Mouse (Mus musculus) forebrain, embryonic 12.5 days (tissue): ENCODE results near the gene Rrp7a. TPM values are rescaled to one million over a fixed set of nuclear protein-coding genes. Genes with fewer than 3 reads are reported as not detected.

ENCODE experiments used
- ATAC-seq: fragments of 200-750 bp; cut with Nextera tagmentation; 2 replicates; pipeline ENCODE4 v1.8.0; 2017; ENCODE audit warnings: moderate TSS enrichment; ENCODE audit not compliant: low FRiP score
- H3K27ac ChIP-seq: fragments of 300-500 bp; sonication (generic); 2 replicates; pipeline ENCODE4 v1.5.1; 2016; ENCODE audit warnings: mild to moderate bottlenecking
- H3K27me3 ChIP-seq: fragments of 300-500 bp; sonication (generic); 2 replicates; pipeline ENCODE4 v1.6.1; 2016; ENCODE audit warnings: mild to moderate bottlenecking
- H3K36me3 ChIP-seq: fragments of 300-500 bp; sonication (generic); replicated peaks from 2 replicates; pipeline ENCODE4 v1.6.1; 2016; ENCODE audit warnings: mild to moderate bottlenecking
- H3K4me1 ChIP-seq: fragments of 300-500 bp; sonication (generic); 2 replicates; pipeline ENCODE4 v1.6.1; 2016
- H3K4me2 ChIP-seq: fragments of 300-500 bp; sonication (generic); 2 replicates; pipeline ENCODE4 v1.6.1; 2016; ENCODE audit warnings: mild to moderate bottlenecking, moderate library complexity
- H3K4me3 ChIP-seq: fragments of 300-500 bp; sonication (generic); replicated peaks from 2 replicates; pipeline ENCODE4 v1.5.1; 2016; ENCODE audit warnings: mild to moderate bottlenecking
- H3K9ac ChIP-seq: fragments of 300-500 bp; sonication (generic); 2 replicates; pipeline ENCODE4 v1.6.1; 2016; ENCODE audit warnings: mild to moderate bottlenecking
- H3K9me3 ChIP-seq: fragments of 300-500 bp; sonication (generic); 2 replicates; pipeline ENCODE4 v1.6.1; 2016
- WGBS: fragments of 180-500 bp; shearing (Covaris S2); methylation state at CpG from one replicate; pipeline ENCODE4 v1.1.7; 2016; 5-methylcytosine and 5-hydroxymethylcytosine counted together
- polyA plus RNA-seq: library from polyadenylated mRNA; unstranded; fragments of >200 nt; fragmentation: Nextera tagmentation; extraction: Ambion mirVana; gene quantifications from 2 replicates; pipeline ENCODE4 v1.2.1, GENCODE M21; 2016

The Rrp7a gene
- polyA plus RNA-seq, 1 experiment from 2014 or later = 64.8 TPM

DNA sequence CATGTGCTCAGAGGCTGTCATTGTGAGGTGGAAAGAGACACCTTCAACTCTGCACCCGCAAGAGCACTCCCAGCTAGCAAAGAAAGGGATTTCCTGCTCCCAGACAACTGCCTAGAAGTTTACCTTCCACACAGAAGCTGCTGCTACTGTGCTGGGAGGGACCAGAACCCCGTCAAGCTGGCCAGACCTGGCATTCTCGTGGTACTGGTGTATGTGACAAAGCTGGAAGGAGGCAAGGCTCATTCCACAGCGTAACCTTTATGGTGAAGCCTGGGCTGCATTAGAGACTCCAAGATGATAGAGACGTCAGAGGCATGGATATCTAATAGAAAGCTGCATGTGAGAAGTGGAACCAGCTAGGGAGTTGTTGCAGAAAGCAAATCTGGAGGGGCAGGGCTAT is 2.0 kb upstream of the Rrp7a start:
- no peak for ATAC-seq
- H3K4me2 ChIP-seq = no peak overlapping the region
- H3K36me3 ChIP-seq = peaks cover 52% of the 10 kb centered on the region
- no peaks in the 10 kb centered on the region for H3K9me3 ChIP-seq
- H3K4me1 ChIP-seq = peaks cover 17% of the 10 kb centered on the region
- WGBS = 77% methylated on average over 5 of the region's 5 CpGs
- 0 out of 2 replicates have a peak overlapping the region, but pooled peaks have one; percentile 38 for H3K27ac ChIP-seq
- no peaks in the 10 kb centered on the region for H3K27me3 ChIP-seq
- no peak overlapping the region for H3K4me3 ChIP-seq
- no peak overlapping the region for H3K9ac ChIP-seq

DNA sequence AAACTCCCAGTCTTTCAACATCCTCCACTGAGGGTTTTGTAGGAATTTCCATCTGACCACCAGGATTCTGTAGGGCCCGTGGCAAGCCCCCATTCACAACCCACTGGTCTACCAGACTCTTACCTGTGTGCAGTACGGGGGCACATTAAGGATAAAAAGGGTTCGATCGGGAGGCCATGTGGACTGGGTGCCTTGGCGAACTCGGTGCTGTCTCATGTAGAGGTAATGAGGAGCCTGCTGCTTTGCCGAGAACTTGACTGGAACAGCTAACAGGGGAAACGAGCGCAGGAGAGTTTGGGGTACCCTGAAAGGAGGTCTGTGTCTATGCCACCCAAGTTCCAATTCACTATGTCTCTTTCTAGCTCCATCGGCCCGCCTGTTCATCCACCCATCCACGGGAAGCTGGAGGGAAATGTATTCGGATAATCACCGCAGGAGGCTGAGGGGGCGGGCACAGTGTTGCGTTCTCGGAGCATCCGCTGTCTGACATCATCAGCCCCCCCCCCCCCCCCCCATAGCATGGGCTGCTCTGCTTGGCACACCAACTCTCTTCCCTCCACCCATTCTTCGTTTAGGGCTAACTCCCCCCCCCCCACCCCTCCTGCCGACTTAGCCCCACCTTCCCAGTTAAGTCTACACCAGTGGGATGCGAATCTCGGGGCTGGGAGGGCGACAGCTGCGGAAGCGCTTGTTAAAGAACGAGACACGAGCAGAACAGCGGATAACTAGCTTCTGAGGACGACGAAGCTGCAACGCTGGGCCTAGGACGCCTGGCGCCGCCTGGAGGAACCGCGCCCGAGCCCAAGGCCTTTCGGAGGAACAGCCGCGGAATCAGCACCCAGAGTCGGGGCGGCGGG is 664 bp downstream of the Rrp7a start:
- 4% methylated on average over 42 of the region's 43 CpGs for WGBS
- peak overlapping the region; percentile 69 for H3K9ac ChIP-seq
- H3K9me3 ChIP-seq = no peaks in the 10 kb centered on the region
- H3K4me3 ChIP-seq = peak overlapping the region; percentile 81
- no peaks in the 10 kb centered on the region for H3K27me3 ChIP-seq
- ATAC-seq = peak; percentile 58
- peak overlapping the region; percentile 85 for H3K4me2 ChIP-seq
- peaks cover 16% of the 10 kb centered on the region for H3K4me1 ChIP-seq
- H3K36me3 ChIP-seq = peaks cover 50% of the 10 kb centered on the region
- peak overlapping the region; percentile 68 for H3K27ac ChIP-seq

DNA sequence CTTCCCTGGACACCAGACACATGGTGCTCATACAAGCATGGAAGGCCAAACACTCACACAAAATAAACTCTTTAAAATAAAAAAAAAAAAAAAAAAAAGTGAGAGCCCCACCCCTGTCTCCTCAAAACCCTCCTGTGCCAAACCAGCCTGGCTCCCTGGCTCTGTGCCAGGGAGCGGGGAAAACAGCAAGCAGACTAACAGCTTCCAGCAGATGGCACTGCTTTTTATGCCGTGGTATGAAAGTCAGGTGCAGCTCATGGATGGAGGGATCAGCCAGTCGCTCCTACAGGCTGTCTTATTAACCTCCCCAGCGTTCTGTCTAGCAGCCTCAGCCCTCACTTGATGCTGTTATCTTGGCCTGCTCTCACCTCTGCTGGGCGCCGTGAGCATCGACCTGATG is 4.2 kb downstream of the Rrp7a start:
- no peaks in the 10 kb centered on the region for H3K9me3 ChIP-seq
- no peaks in the 10 kb centered on the region for H3K27me3 ChIP-seq
- no peak for ATAC-seq
- no peak overlapping the region for H3K4me2 ChIP-seq
- WGBS = 63% methylated on average over 7 of the region's 7 CpGs
- no peak overlapping the region for H3K27ac ChIP-seq
- no peak overlapping the region for H3K9ac ChIP-seq
- no peak overlapping the region for H3K4me3 ChIP-seq
- H3K4me1 ChIP-seq = peaks cover 25% of the 10 kb centered on the region
- H3K36me3 ChIP-seq = peaks cover 60% of the 10 kb centered on the region

DNA sequence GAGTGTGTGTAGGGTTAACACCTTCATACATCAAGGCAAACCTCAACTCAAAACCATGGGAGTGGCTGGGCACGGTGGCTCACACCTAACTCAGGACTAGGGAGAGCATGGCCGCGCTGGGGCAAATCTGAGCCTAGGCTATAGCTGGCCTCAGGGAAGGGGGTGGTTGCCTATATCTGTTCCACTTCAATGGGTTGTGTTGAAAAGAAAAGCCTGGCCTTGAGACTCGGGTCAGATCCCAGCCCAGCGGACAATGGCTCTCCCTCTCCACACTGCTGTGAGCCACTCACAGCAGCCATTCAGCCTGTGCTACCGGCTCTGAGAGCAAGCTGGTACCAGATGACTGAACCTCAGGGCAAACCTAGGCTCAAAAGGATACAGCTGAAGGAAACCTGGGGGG is 7.5 kb downstream of the Rrp7a start:
- ATAC-seq = 0 out of 2 replicates have a peak, but pooled peaks have one; percentile 9
- H3K36me3 ChIP-seq = peaks cover 56% of the 10 kb centered on the region

DNA sequence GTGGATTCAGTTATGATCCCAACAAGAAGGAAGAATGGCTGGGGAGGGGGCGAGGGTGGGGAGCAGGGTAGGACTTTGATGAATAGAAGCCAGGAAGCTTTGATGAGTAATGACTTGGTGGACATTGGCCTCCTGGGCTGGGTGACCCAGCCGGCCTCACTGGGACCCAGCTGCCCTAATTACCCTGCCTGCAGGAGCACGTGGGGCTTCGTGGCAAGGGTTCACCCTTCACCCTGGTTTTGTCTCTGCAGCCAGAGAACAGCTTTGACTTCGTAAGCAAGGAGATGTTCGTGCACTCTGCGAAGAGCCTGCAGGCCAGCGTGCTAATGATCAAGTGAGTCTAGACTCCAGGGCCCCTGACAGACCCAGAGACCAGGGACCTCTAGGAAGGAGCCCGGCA is 8.5 kb downstream of the Rrp7a start:
- Histone ChIP-seq H3K36me3 (peaks cover 48% of the 10 kb centered on the region), H3K4me1 (peaks cover 23% of the 10 kb centered on the region), H3K27ac (no peak overlapping the region), H3K4me3 (no peak overlapping the region), H3K27me3 (no peaks in the 10 kb centered on the region), H3K9me3 (no peaks in the 10 kb centered on the region), H3K9ac (no peak overlapping the region), H3K4me2 (no peak overlapping the region)
- no peak for ATAC-seq
- 81% methylated on average over 9 of the region's 9 CpGs for WGBS

More for the DNA sequence above, 7.5 kb downstream of the Rrp7a start:
- peaks cover 23% of the 10 kb centered on the region for H3K4me1 ChIP-seq
- H3K9me3 ChIP-seq = no peaks in the 10 kb centered on the region
- H3K9ac ChIP-seq = no peak overlapping the region
- WGBS = 39% methylated on average over 6 of the region's 6 CpGs
- no peak overlapping the region for H3K4me3 ChIP-seq
- H3K27ac ChIP-seq = no peak overlapping the region
- no peak overlapping the region for H3K4me2 ChIP-seq
- no peaks in the 10 kb centered on the region for H3K27me3 ChIP-seq

DNA sequence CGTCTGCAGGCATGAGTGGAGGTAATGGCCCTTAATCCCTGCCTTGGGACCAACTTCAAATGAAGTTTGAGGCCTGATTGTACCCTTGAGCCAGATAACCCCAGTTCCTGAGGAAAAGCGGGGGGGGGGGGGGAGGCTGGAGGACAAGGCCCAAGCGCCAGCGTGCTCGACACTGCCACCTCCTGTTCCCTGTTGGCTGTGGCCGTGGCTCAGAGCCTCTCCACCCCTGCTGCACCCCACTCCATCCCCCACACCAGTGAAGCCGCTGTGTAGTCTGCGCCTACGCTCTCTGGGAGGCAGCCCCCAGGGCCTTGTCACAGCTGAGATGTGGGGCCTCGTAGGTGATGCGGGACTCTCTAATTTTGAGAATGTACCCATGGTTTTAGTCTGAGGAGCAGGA is 9.7 kb downstream of the Rrp7a start:
- H3K36me3 ChIP-seq = peaks cover 38% of the 10 kb centered on the region
- peaks cover 23% of the 10 kb centered on the region for H3K4me1 ChIP-seq
- H3K9me3 ChIP-seq = no peaks in the 10 kb centered on the region
- peak; percentile 65; the same call in 1 of the 2 replicates for ATAC-seq
- WGBS = 9% methylated on average over 11 of the region's 11 CpGs
- H3K27ac ChIP-seq = no peak overlapping the region
- no peak overlapping the region for H3K4me2 ChIP-seq
- no peak overlapping the region for H3K9ac ChIP-seq
- H3K4me3 ChIP-seq = no peak overlapping the region
- no peaks in the 10 kb centered on the region for H3K27me3 ChIP-seq

DNA sequence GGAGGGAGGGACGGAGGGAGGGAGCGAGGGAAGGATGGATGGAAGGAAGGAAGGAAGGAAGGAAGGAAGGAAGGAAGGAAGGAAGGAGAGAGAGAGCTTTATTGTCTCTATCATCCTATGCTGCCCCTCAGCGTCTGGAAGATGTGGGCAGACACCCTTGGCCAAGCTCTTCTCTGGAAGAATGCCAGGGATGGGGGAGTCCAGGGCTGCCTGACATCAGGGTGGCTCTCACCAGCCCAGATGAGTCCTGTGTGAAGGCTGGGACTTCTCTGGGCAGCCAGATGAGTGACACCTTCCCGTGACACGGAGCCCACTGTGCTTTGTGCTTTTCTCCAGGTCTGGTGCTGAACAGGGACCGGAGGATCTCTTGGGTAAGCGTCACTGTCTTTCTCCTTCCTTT is 10.7 kb downstream of the Rrp7a start:
- WGBS = 87% methylated on average over 7 of the region's 7 CpGs
- Histone ChIP-seq H3K27me3 (no peaks in the 10 kb centered on the region), H3K9ac (no peak overlapping the region), H3K4me1 (peaks cover 29% of the 10 kb centered on the region), H3K36me3 (peaks cover 28% of the 10 kb centered on the region), H3K4me2 (no peak overlapping the region), H3K27ac (no peak overlapping the region), H3K4me3 (no peak overlapping the region), H3K9me3 (no peaks in the 10 kb centered on the region)
- no peak for ATAC-seq

DNA sequence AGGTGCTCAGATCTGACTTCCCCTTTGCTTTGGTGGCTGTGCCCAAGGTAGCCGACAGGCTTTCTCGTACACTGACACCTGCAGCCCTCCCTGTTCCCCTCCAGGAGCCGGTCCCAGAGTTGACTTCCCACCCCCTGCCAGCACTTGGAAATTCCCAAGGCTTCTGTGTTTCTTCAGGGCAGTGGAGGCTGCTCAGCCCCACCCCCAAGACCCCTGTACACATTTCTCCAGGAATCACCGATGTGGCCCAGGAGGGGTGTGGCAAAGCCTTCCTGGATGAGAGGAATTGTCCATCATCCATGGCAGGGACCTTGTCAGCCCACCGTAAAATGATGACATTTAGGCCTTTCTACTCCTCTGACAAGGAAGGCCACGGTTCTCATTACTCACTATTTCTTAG is 11.3 kb downstream of the Rrp7a start:
- Histone ChIP-seq H3K4me2 (no peak overlapping the region), H3K4me1 (peaks cover 31% of the 10 kb centered on the region), H3K9me3 (no peaks in the 10 kb centered on the region), H3K9ac (no peak overlapping the region), H3K4me3 (no peak overlapping the region), H3K27ac (no peak overlapping the region), H3K27me3 (no peaks in the 10 kb centered on the region), H3K36me3 (peaks cover 22% of the 10 kb centered on the region)
- no peak for ATAC-seq
- WGBS = 66% methylated on average over 6 of the region's 6 CpGs

DNA sequence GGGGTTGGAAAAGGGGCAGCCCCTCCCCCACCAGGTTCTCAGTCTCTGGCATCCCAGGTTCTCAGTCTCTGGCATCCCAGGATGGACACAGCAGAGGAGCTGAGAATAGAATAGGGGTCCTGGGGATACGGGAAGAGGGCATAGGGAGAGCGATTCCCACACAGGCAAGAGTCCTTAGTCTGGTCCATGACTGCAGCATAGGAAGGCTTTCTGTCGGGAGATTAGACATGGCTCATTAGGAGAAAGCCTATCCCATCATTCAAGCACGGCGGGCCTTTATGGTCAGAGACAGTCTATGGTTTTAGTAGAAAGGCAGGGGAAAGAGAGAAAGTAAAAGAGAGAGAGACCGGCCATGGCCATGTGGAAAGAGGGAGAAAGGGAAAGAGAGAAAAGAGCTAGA is 14.8 kb downstream of the Rrp7a start:
- H3K9ac ChIP-seq = no peak overlapping the region
- ATAC-seq = no peak
- H3K4me2 ChIP-seq = no peak overlapping the region
- peaks cover 16% of the 10 kb centered on the region; the same call in 1 of the 2 replicates for H3K4me1 ChIP-seq
- no peaks in the 10 kb centered on the region for H3K9me3 ChIP-seq
- H3K27ac ChIP-seq = no peak overlapping the region
- H3K27me3 ChIP-seq = no peaks in the 10 kb centered on the region
- WGBS = 32% methylated on average over 6 of the region's 6 CpGs
- no peaks in the 10 kb centered on the region for H3K36me3 ChIP-seq
- H3K4me3 ChIP-seq = no peak overlapping the region

DNA sequence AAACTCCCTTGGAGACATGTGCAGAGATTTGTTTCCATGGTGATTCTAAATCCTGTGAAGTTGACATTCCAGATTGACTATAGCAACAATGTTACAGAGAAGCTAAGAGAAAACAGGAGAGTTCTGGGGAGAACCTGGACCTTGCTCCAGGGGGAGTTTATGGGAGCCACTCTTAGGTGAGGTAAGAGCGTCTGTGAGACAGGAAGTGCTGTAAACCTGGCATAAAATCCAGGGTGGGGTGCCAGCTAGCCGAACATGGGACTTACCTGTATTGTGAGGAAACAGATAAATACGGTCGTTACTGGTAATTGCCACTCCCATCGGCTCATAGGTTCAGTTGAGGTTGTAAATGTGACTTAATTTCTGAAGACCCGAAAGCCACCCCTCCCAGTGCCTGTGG is 16.2 kb downstream of the Rrp7a start:
- no peak overlapping the region for H3K4me2 ChIP-seq
- no peak for ATAC-seq
- 84% methylated on average over 6 of the region's 6 CpGs for WGBS
- peaks cover 14% of the 10 kb centered on the region; the same call in 1 of the 2 replicates for H3K4me1 ChIP-seq
- H3K4me3 ChIP-seq = no peak overlapping the region
- H3K9me3 ChIP-seq = no peaks in the 10 kb centered on the region
- H3K9ac ChIP-seq = no peak overlapping the region
- H3K36me3 ChIP-seq = no peaks in the 10 kb centered on the region
- no peak overlapping the region for H3K27ac ChIP-seq
- peaks cover 5% of the 10 kb centered on the region; the same call in 1 of the 2 replicates for H3K27me3 ChIP-seq

DNA sequence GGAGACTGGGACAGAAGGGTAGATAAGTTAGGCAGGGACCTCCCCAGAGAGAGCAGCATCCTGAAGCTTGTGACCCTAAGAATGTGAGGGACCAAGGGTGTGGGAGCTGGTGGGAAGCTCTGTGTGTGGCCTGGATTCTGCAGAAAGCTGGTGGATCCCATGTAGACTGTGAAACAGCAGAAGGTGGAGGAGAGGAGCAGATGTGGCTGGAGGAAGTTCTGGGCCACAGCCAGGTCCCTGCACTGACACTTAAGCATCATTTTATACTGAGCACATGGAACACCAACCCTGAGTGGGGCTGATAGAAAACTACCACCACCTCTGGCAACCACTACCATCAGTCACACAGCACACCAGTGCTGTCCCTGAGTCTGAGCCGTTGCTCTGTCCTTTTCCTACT is 19.5 kb downstream of the Rrp7a start:
- H3K27me3 ChIP-seq = peaks cover 20% of the 10 kb centered on the region
- H3K4me1 ChIP-seq = peaks cover 27% of the 10 kb centered on the region
- WGBS = 46% methylated on average over 1 of the region's 1 CpGs
- H3K4me3 ChIP-seq = no peak overlapping the region
- H3K36me3 ChIP-seq = no peaks in the 10 kb centered on the region
- H3K9ac ChIP-seq = no peak overlapping the region
- H3K9me3 ChIP-seq = no peaks in the 10 kb centered on the region
- H3K4me2 ChIP-seq = no peak overlapping the region
- no peak overlapping the region for H3K27ac ChIP-seq
- no peak for ATAC-seq

DNA sequence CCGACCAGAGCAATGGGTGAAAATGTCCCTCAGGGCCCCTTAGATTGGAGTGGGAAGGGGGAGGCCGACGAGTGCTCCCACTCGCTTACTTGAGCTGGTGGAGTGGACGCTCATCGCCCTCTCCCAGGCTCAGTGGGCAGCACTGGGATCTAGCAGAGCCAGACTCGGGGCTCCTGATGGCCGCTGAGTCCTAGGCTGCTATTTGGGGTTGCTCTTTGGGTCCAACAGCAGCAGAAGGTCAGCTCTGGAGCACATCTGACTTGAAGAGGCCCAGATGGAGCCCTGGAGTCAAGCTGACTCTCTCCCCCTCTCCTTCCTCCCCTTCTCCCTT is 22.3 kb downstream of the Rrp7a start:
- Histone ChIP-seq H3K27ac (no peak overlapping the region), H3K9ac (peak overlapping the region; percentile 70), H3K9me3 (no peaks in the 10 kb centered on the region), H3K36me3 (no peaks in the 10 kb centered on the region), H3K4me1 (peaks cover 21% of the 10 kb centered on the region), H3K4me2 (peak overlapping the region; percentile 76), H3K27me3 (peaks cover 30% of the 10 kb centered on the region), H3K4me3 (peak overlapping the region; percentile 47)
- peak; percentile 39; the same call in 1 of the 2 replicates for ATAC-seq
- 4% methylated on average over 8 of the region's 8 CpGs for WGBS
